Mouse (Mus musculus) MN1 (cell line): ENCODE results near the gene Fgf13.

Source experiments
- DNase-seq: peaks from one replicate; pipeline ENCODE4 v3.0.0-alpha.2; 2016; ENCODE audit warnings: low spot score

Fgf13 gene

DNA sequence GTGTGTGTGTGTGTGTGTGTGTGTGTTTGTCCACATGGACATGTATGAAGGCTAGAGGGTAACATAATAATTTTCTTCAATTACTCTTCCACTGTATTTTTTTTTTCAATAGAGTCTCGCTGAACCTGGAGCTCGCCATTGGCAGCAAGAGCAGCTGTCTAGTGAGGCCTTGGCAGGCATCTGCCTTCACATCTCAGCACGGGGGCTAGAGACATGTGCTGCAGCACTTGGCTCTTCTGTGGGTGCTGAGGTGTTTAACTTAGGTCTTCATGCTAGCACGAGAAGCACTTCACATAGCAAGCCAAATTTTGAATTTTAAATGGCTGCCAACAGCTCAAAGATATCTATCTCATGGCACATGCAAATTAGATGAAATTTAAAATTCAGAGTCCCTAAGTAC, 380.9 kb downstream of the Fgf13 start:
- DNase-seq = no peak

DNA sequence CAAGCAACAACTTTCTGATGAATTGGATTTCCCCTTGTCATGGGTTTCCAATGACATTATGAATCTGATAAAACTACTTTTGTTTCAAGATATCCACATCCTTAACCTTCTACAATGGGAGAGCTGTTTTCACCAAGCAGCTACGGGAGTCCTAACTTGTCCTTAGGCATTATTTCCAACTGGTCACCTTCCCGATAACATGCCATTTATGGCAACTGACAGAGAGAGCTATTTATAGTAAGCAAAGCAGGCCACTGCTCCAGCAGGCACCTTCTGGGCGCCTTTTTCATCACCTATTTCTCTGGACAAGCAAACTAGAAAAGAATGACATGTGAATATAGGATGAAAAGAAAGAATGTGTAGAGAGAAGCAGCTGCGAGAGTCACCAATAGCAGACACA, 385.5 kb downstream of the Fgf13 start:
- no peak for DNase-seq

DNA sequence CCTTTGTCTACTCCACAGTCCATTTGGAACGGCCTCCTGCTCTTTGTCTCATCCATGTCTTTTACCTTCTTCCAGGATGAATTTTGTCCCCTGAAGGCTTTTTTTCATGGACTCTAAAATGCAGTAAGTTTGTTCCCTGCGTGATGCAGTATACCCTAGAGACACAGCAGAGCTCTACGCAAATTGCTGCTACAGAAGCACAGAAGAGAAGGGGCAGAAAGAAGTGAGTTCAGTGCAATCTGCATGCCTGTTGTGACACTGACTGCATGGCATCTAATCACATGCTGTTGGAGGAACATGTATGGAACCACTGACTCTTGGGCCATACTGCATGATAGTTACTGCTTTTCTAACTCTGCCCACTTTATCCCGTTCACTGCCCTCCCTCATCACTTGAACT, 388.2 kb downstream of the Fgf13 start:
- DNase-seq = no peak

DNA sequence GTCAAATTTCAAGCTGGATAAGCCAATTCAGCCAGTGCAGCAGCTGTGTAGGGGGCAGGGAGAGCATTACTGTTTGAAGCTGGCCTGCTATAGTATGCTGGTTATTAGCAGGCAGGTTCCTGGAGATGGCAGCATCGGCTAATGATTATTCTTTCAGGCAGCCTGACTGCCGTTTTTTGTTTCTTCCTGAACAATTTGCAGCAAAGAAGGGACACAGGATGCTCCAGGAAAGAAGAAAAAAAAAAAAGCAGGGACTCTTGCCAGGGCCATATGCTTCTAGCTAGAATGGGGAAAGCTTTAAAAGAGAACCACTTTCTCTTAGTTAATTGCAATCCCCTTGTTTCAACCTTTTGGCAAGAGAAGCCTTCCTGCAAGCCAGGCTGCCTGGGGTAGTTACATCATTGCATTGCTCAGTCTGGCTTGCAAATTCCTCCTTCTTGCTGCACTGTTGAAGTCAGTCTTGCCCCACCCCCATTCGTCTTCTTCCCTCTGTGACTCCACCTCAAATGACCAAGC, 388.7 kb downstream of the Fgf13 start:
- no peak for DNase-seq

DNA sequence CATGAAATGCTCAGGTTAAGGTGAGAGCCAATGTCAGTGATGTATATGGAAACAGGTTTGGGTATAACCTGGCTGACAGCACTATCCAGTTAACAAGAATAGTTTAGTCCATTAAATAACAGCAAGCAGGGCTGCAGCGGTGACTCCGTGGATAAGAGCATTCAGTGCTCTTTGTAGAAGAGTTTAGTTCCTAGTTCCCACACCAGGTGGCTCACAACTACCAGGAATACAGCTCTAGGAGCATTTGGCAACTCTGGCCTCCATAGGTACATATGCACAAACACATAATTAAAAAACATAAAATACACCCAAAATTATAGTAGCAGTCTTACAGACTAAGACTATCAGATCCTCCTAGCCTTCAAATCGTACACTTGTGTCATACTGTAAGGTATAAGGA, 390.2 kb downstream of the Fgf13 start:
- no peak for DNase-seq

DNA sequence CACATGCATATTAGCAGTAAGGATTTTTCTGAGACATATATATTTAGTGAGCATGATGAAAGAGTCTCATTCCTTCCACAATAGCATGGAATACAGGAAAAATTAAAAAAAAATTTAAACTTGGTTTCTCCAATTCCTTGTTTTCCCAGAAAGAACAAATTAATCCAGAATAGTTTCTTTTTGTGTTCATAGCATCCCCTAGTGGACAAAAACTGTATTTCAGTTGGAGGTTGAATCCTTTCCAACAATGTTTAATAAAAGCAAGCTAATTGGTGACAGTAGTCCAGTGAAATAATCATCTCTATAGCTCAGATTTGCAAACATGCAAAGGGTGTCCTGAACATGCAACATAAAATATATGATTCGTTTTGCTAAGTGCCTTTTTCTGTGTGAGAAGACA, 395.7 kb downstream of the Fgf13 start:
- no peak for DNase-seq

DNA sequence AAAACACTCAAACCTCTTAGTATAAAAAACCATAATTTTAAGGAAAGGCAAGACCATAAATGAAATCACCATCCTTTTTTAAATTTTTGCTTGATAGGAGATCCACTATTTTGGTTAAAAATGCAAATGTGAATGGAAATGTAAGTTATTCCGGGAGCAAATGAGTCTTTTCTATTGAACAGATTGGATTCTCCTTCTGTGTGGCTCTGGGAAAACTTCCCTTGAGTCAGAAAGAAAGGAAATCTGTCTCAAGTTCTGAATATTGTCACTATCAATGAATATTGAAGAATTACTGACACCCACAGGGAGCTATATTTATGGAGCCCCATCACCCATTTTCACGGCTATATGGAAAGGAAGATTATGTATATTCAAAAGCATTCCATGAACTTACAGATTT, 401.1 kb downstream of the Fgf13 start:
- DNase-seq = no peak

DNA sequence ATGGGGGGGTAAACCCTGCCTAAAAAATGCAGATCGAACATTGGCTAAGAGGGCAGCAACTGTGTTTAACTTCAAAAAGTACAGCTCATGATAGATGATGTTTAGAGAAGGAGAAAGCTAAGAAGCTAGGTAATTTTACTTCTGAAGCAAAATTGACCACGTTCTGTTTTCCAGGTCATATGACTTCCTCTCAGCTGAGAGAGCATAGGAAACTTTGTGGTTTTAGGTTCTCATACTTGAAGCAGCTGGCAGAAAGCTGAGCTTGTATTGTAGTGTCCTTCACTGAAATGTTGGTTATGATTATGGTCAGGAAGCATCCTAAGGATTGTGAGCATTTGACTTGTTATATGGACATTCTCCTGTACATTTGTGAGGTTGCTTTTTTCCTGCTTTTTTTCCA, 425.9 kb downstream of the Fgf13 start:
- DNase-seq = no peak

DNA sequence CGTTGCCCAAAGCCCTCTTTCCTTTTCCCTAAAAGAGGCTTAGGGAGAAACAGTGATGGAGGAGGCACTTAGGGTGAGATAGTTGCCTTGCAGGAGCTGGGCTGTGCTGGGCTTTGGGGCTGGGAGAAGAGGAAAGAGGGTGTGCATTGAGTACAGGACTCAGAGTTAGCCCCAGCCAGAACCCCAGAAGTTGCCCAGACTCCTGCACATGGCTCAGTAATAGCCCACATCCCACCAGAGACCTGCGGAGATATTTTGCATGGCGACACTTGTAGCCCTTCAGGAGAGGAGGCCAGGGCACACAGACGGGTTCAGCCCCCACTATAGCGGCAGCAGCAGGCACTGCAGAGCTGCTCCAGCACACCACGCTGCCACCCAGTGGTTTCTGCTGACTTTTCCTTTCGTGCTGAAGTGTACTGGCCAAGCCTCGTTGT, 432.9 kb downstream of the Fgf13 start:
- DNase-seq = no peak

DNA sequence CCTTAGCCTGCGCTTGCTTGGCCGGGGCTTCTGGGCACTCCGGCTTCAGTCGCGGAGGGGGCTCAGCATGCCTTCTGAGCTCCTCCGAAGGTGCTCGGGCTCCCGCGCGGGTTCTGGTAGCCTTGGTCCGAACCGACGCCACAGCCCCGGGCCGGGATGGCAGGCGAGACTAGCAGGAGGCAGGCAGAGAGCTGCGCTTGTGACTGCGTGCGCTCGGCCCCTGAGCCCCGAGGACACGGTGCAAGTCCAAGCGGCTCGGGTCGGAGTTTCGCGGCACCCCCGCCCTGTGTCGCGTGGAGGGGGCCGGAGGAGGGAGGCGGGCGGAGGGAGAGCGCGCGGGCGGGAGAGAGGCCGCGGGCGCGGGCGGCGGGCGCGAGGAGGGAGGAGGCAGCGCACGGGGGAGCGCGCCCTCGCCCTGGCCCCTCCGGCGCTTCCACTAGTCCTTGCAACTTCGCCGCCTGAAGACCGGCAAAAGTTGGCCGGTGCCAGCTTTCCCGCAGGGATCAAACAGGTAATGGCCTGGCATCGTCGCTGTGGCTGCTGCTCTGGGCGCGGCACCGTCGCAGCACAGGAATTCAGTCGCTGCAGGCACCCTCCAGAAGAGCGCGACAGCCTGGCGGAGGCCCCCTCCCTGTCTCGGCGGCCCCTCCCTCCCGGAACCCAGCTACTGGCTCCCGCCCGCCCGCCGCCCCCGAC, 433.6 kb downstream of the Fgf13 start:
- DNase-seq = no peak

DNA sequence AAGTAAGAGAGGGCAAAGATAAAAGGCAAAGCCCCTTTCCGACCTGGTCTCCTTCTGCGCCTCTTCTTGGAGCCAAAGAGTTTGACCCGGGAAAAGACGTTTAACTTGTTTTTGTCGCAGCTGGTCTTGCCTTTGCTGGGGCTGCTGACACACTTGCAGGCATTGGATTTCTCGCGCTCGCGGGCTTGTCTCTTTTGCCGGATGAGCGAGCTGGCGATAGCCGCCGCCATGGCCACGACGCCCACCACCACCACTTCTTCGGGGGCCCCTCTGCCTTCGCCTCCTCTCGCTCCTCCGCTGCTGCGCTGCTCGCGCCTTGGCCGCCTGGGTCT, 434.1 kb downstream of the Fgf13 start:
- DNase-seq = no peak

DNA sequence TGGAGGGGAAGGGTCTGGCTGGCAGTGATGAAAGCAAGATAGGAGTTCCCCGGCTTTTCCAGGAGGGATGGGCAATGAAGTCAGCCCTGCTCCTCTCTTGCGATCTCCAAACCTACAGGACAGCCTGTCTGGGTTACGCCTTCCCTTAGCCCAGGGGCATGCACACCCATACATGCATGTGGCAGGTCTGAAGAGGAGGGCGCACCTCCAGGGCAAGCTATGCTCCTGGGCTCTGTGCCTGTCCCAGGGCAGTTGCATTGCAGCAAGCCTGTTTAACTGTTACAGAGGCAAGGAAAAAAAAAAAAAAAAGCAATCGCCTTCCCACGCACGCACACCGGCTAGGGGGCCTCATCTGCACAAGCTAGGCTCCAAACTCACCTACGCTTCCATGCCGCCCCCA, 434.5 kb downstream of the Fgf13 start:
- no peak for DNase-seq

DNA sequence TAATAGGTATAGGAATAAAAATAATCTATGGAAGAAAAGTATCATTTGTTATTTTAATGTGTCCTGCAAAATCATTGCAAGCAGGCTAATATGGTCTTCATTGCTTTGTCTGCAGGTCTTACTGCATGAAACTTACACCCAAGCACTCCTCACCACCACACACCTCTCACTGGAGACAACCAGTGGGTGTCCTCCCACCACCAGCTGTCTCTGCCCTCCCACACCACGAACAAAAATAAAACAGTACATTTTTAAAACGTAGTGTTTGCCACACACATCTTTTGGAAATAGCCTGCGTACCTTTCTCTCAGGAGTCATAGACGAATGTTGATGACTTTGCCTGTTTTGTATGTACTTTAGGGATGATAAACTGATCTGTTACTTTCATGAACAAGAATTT, 441.2 kb downstream of the Fgf13 start:
- DNase-seq = no peak

DNA sequence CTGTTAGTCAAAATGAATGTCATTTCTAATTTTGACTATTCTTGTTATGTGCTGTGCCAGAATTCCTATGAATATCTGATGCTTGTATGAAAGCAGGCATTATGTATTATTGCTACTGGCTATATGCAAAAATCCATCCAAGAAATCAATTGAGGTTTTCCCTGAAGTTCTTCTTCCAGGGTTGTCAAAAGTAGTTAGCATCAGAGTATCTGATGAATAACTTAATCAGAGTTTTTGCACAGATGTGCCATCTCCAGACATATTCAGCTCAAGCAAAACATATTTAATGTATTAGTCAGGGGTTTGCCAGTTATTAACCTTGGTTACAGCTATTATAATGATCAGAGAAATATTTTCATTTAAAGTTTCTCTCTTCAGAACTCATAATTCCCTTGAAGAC, 454.7 kb downstream of the Fgf13 start:
- no peak for DNase-seq

DNA sequence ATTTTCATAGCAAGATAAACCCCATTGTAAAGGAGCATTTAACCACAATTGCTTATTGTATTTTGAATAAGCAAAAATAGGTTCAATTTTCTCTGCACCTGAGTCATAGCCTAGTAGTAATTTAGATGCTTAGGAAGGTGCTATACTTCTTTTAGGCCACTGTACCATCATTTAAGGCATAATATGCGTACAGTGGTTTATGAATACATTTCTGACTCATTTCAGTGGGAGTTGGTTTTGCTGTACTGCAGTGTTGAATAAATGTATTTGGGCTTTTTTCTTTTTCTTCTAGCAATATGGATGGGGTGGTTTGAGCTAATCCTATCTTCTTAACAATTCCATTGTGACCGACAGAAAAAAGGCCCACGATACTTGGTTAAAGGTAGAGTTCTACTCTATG, 481.9 kb downstream of the Fgf13 start:
- DNase-seq = no peak

DNA sequence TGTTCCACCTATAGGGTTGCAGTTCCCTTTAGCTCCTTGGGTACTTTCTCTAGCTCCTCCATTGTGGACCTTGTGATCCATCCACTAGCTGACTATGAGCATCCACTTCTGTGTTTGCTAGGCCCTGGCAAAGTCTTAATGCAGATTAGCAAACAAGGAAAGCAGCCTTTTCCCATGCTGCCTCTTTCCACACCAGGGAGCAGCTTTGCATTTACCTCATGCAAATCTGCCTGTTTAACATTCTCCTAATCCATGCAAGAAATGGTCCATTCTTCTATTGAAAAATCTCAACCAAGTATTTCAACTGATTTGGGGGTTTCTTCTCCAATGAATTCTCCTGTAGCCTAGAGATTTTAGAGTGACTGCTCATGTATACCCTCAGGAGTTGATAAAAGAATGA, 487.4 kb downstream of the Fgf13 start:
- no peak for DNase-seq

DNA sequence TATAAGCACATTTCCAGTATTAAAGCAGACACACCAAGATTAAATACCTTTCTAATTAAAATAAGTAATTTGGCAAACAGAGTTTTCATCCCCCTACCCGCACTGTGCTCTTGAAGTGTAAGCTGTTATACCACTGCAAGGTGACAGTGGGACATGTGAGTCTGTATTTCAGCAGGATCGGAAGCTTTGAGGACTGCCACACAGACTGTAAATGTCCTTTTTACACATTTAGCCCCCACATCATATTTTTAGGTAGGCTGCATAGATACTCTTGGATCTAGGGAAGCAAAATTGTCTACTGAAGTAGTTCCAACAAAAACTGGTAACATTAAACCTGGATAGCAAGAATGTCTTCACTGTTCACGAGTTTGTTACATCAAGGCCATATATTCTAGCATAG, 495.8 kb downstream of the Fgf13 start:
- no peak for DNase-seq

DNA sequence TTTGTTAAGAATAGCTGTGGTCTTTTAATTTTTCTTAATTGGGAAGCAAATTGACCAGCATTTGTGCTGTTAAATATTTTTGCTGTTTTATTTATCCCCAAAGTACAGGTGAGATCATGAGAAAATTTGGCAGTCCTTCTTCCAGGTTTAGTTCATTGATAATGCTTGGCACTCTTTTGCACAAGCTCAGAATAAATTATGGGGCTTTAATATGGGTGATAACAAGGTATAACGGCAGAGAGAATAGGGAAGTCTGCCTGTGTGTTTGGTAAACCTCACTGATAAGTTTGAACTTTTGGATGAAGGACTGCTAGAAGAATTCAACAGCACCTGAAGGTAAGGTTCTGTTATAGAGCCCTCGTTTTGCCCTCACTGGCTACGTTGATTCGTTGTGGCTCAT, 504.7 kb downstream of the Fgf13 start:
- DNase-seq = no peak

DNA sequence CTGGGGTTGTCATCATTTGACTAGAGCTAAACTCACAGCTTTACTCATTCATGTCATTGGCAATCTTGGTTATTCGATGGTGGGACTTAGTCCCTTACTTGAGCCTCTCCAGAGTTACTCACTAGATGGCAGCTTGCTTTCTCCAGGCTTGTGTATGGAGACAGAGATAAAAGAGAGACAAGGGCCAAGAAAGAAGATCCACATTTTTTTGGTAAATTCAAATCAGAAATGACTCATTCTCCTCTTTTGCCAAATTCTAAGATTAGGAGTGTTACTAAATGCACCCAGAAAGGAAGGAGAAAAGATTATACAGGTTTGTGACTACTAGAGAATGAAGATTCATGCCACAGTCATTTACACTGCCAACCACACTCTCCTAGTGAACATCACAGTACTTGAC, 532.9 kb downstream of the Fgf13 start:
- no peak for DNase-seq
